Mouse (Mus musculus): Measurements from ENCODE around the gene Phf23. TPM values are rescaled to one million over a fixed set of nuclear protein-coding genes. Genes with fewer than 3 reads are reported as not detected.

Phf23 gene
- polyA plus RNA-seq, 1 experiment from 2014 or later, result 28.8 TPM

- Histone ChIP-seq H3K9ac (replicated peaks; ENCODE audit: low read depth, low read length) (peak overlapping the region; percentile 42; the same call in 1 of the 2 replicates), H3K36me3 (ENCODE audit: control insufficient read depth, insufficient read depth, low read length) (peaks cover 23% of the 10 kb centered on the region; the same call in 1 of the 2 replicates), H3K27me3 (ENCODE audit: control insufficient read depth, insufficient read depth, low read length) (no peaks in the 10 kb centered on the region), H3K4me3 (ENCODE audit: low read depth, low read length) (peak overlapping the region; percentile 19), H3K9me3 (ENCODE audit: control insufficient read depth, low read length) (no peaks in the 10 kb centered on the region), H3K4me1 (ENCODE audit: control insufficient read depth, insufficient read depth, low read length) (peaks cover 55% of the 10 kb centered on the region), H3K4me2 (ENCODE audit: low read depth, low read length) (peak overlapping the region; percentile 52), H3K27ac (ENCODE audit: low read depth, low read length) (peak overlapping the region; percentile 96)
- WGBS, result 2% methylated on average over 20 of the region's 20 CpGs
- peak; percentile 94 for ATAC-seq (ENCODE audit: low read depth)
Observed at GRCm38 (mm10) chr11:70029130-70029801, 33.7 kb downstream of the Phf23 start.

DNA sequence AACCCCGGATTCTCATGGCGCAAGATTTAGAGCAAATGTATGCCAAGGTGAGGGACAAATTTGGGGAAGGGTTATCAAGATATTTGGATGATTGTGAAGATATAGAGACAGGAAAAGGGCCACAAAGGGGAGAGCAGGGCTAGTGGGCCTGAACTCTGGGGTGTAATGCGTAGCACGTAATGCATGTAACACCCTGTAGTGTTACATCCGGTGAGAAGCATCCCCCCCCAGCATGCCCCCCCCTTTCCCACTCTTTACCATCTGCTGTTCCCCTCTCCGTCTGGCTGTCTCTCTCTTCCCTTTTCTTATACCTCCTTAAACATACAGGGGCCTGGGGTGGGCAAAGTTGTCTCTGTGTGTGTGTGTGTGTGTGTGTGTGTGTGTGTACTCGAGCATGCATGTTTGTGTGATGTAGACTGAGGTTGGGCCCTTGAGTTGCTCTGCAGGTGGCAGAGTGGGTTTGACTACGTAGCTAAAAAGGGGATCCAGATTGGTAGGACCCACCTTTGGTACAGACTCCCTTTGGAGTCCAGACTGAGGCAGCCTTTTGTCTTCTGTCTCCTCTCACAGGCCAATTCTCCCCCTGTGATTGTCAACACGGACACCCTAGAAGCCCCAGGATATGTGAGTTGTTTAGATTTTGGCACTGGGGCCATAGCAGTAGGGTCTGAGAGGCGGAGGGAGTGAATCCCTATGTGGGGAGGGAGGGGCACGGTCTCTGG is 34.4 kb downstream of the Phf23 start:
- 16% methylated on average over 11 of the region's 11 CpGs for WGBS
- H3K4me1 ChIP-seq (ENCODE audit: control insufficient read depth, insufficient read depth, low read length), result peaks cover 50% of the 10 kb centered on the region
- no peaks in the 10 kb centered on the region for H3K9me3 ChIP-seq (ENCODE audit: control insufficient read depth, low read length)

DNA sequence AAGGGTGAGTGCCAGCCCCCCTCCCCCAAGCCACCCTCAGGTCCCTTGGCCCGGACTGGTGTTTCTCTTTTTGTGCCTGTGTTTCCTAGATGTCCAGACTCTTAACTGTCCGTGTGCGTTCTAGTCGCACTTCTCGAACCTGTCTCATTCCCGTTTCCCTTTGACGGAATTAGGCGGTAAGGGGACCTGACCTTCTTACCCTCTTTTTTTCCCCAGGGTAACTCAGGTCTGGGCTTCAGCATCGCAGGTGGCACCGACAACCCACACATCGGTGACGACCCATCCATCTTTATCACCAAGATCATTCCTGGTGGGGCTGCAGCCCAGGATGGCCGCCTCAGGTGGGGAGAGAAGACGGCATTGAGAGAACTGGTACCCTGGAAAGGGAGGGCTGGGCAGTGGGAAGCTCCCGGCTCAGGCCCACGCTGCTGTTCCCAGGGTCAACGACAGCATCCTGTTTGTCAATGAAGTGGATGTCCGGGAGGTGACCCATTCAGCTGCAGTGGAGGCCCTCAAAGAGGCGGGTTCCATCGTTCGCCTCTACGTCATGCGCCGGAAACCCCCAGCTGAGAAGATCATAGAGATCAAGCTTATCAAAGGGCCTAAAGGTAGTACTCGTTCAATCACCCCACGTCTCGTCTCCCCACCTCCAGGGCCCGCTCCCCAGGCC is 35.2 kb downstream of the Phf23 start:
- H3K27ac ChIP-seq (ENCODE audit: low read depth, low read length), result peak overlapping the region; percentile 96
- H3K9me3 ChIP-seq (ENCODE audit: control insufficient read depth, low read length), result no peaks in the 10 kb centered on the region
- no peaks in the 10 kb centered on the region for H3K27me3 ChIP-seq (ENCODE audit: control insufficient read depth, insufficient read depth, low read length)
- no peak overlapping the region for H3K9ac ChIP-seq (replicated peaks; ENCODE audit: low read depth, low read length)
- no peak for ATAC-seq (ENCODE audit: low read depth)
- peak overlapping the region; percentile 19; the same call in 1 of the 2 replicates for H3K4me3 ChIP-seq (ENCODE audit: low read depth, low read length)
- 93% methylated on average over 28 of the region's 28 CpGs for WGBS
- peaks cover 23% of the 10 kb centered on the region; the same call in 1 of the 2 replicates for H3K36me3 ChIP-seq (ENCODE audit: control insufficient read depth, insufficient read depth, low read length)
- H3K4me1 ChIP-seq (ENCODE audit: control insufficient read depth, insufficient read depth, low read length), result peaks cover 48% of the 10 kb centered on the region
- H3K4me2 ChIP-seq (ENCODE audit: low read depth, low read length), result peak overlapping the region; percentile 52

More for the DNA sequence above, 34.4 kb downstream of the Phf23 start:
- Histone ChIP-seq H3K4me2 (ENCODE audit: low read depth, low read length) (peak overlapping the region; percentile 52), H3K4me3 (ENCODE audit: low read depth, low read length) (peak overlapping the region; percentile 19), H3K27ac (ENCODE audit: low read depth, low read length) (peak overlapping the region; percentile 96), H3K36me3 (ENCODE audit: control insufficient read depth, insufficient read depth, low read length) (peaks cover 23% of the 10 kb centered on the region; the same call in 1 of the 2 replicates), H3K27me3 (ENCODE audit: control insufficient read depth, insufficient read depth, low read length) (no peaks in the 10 kb centered on the region), H3K9ac (replicated peaks; ENCODE audit: low read depth, low read length) (peak overlapping the region; percentile 22; the same call in 1 of the 2 replicates)
- ATAC-seq (ENCODE audit: low read depth), result peak; percentile 56

DNA sequence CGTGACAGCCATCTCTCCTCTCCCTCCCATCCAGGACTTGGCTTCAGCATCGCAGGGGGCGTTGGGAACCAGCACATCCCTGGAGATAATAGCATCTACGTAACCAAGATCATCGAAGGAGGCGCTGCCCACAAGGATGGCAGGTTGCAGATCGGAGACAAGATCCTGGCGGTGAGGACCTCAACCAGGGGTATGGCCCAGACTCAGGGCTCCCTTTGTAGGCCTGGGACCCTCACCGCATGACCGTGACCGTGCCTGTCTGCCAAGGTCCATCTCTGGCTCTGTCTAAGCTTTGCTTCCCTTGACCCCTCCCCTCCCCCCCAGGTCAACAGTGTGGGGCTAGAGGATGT is 35.7 kb downstream of the Phf23 start:
- 97% methylated on average over 11 of the region's 11 CpGs for WGBS
- ATAC-seq (ENCODE audit: low read depth), result no peak
- no peak overlapping the region for H3K27ac ChIP-seq (ENCODE audit: low read depth, low read length)

DNA sequence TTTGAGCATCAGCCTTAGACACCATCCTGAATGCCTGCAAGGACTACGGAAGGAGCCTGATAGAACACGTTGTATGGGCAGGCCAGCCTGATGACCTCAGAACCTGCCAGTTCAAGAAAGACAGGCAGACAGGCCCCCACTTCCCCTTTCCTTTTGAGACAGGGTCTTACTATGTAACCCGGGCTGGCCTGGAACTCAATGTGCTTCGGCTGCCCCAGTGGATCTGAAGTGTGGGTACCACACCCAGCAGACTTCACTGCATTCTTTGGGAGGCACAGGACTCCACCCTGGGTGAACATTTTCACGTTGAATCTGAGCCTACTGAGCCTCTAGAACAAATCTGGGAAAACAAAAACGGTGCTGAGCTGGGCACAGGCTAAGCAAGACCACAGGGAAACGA is 42.6 kb downstream of the Phf23 start:
- no peak overlapping the region for H3K4me2 ChIP-seq (ENCODE audit: low read depth, low read length)
- H3K9me3 ChIP-seq (ENCODE audit: control insufficient read depth, low read length), result no peaks in the 10 kb centered on the region
- no peaks in the 10 kb centered on the region for H3K4me1 ChIP-seq (ENCODE audit: control insufficient read depth, insufficient read depth, low read length)
- ATAC-seq (ENCODE audit: low read depth), result no peak
- H3K27ac ChIP-seq (ENCODE audit: low read depth, low read length), result no peak overlapping the region
- H3K36me3 ChIP-seq (ENCODE audit: control insufficient read depth, insufficient read depth, low read length), result peaks cover 38% of the 10 kb centered on the region
- no peak overlapping the region for H3K9ac ChIP-seq (replicated peaks; ENCODE audit: low read depth, low read length)
- 77% methylated on average over 7 of the region's 7 CpGs for WGBS
- H3K27me3 ChIP-seq (ENCODE audit: control insufficient read depth, insufficient read depth, low read length), result no peaks in the 10 kb centered on the region
- no peak overlapping the region for H3K4me3 ChIP-seq (ENCODE audit: low read depth, low read length)

More for the DNA sequence above, 35.7 kb downstream of the Phf23 start:
- Histone ChIP-seq H3K27me3 (ENCODE audit: control insufficient read depth, insufficient read depth, low read length) (no peaks in the 10 kb centered on the region), H3K36me3 (ENCODE audit: control insufficient read depth, insufficient read depth, low read length) (peaks cover 23% of the 10 kb centered on the region; the same call in 1 of the 2 replicates), H3K9me3 (ENCODE audit: control insufficient read depth, low read length) (no peaks in the 10 kb centered on the region), H3K4me3 (ENCODE audit: low read depth, low read length) (no peak overlapping the region), H3K4me1 (ENCODE audit: control insufficient read depth, insufficient read depth, low read length) (peaks cover 43% of the 10 kb centered on the region), H3K4me2 (ENCODE audit: low read depth, low read length) (no peak overlapping the region), H3K9ac (replicated peaks; ENCODE audit: low read depth, low read length) (no peak overlapping the region)

GRCm38 (mm10) chr11:70039631-70040030 is 44.1 kb downstream of the Phf23 start:
- H3K4me1 ChIP-seq (ENCODE audit: control insufficient read depth, insufficient read depth, low read length), result no peaks in the 10 kb centered on the region
- H3K27ac ChIP-seq (ENCODE audit: low read depth, low read length), result no peak overlapping the region
- no peak overlapping the region for H3K4me2 ChIP-seq (ENCODE audit: low read depth, low read length)
- no peak for ATAC-seq (ENCODE audit: low read depth)
- no peaks in the 10 kb centered on the region for H3K27me3 ChIP-seq (ENCODE audit: control insufficient read depth, insufficient read depth, low read length)
- H3K36me3 ChIP-seq (ENCODE audit: control insufficient read depth, insufficient read depth, low read length), result peaks cover 50% of the 10 kb centered on the region
- no peak overlapping the region for H3K4me3 ChIP-seq (ENCODE audit: low read depth, low read length)
- H3K9ac ChIP-seq (replicated peaks; ENCODE audit: low read depth, low read length), result no peak overlapping the region
- no peaks in the 10 kb centered on the region for H3K9me3 ChIP-seq (ENCODE audit: control insufficient read depth, low read length)
- 94% methylated on average over 10 of the region's 10 CpGs for WGBS

- Histone ChIP-seq H3K9ac (replicated peaks; ENCODE audit: low read depth, low read length) (no peak overlapping the region), H3K4me3 (ENCODE audit: low read depth, low read length) (no peak overlapping the region), H3K27ac (ENCODE audit: low read depth, low read length) (no peak overlapping the region), H3K27me3 (ENCODE audit: control insufficient read depth, insufficient read depth, low read length) (no peaks in the 10 kb centered on the region), H3K4me1 (ENCODE audit: control insufficient read depth, insufficient read depth, low read length) (no peaks in the 10 kb centered on the region), H3K36me3 (ENCODE audit: control insufficient read depth, insufficient read depth, low read length) (peaks cover 55% of the 10 kb centered on the region), H3K9me3 (ENCODE audit: control insufficient read depth, low read length) (no peaks in the 10 kb centered on the region), H3K4me2 (ENCODE audit: low read depth, low read length) (no peak overlapping the region)
- ATAC-seq (ENCODE audit: low read depth), result no peak
- WGBS, result 94% methylated on average over 7 of the region's 7 CpGs
Observed at GRCm38 (mm10) chr11:70040184-70040583, 44.6 kb downstream of the Phf23 start.

DNA sequence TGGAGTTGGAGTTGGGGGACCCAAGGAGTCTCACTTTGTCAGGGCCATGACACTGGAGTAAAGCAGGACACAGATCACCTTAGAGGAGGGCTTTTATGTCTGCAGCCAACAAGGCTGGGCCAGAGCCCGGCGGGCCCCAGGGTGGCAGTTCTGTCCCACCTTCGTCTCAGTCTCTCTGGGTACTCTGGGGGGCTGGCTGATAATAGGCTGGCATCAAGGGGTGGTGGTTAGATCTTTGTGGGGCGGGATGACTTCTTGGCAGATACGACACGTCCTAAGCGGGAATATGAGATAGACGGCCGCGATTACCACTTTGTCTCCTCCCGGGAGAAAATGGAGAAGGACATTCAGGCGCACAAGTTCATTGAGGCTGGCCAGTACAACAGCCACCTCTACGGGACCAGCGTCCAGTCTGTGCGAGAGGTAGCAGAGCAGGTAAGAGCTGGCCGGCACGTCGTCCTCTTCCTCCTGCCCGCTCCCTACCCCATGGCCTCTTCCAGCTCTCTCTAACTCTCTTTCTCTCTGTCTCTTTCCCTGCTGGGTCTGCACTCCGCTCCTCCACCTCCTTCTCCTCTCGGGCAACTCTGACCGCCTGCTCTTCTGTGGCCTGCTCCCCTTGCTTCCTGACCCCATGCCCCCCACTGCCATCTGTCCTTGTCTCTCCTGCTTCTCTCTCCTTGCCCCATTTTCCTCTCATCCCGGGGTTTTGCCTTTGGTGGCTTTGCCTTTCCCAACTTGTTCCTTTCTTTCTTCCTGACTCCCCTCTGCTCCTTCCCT is 46.9 kb downstream of the Phf23 start:
- Histone ChIP-seq H3K4me2 (ENCODE audit: low read depth, low read length) (no peak overlapping the region), H3K36me3 (ENCODE audit: control insufficient read depth, insufficient read depth, low read length) (peaks cover 57% of the 10 kb centered on the region), H3K9me3 (ENCODE audit: control insufficient read depth, low read length) (no peaks in the 10 kb centered on the region), H3K27me3 (ENCODE audit: control insufficient read depth, insufficient read depth, low read length) (no peaks in the 10 kb centered on the region), H3K9ac (replicated peaks; ENCODE audit: low read depth, low read length) (no peak overlapping the region), H3K4me1 (ENCODE audit: control insufficient read depth, insufficient read depth, low read length) (no peaks in the 10 kb centered on the region), H3K27ac (ENCODE audit: low read depth, low read length) (no peak overlapping the region), H3K4me3 (ENCODE audit: low read depth, low read length) (no peak overlapping the region)
- ATAC-seq (ENCODE audit: low read depth), result no peak
- 90% methylated on average over 23 of the region's 23 CpGs for WGBS
